Mouse (Mus musculus) megakaryocyte, adult 5-6 weeks (primary cell): ENCODE data around the gene Zfp691. TPM values are rescaled to one million over a fixed set of nuclear protein-coding genes. Genes with fewer than 3 reads are reported as not detected.

ENCODE experiments used
- ATAC-seq: 2 replicates; pipeline ENCODE4 v1.8.0; 2016; ENCODE audit warnings: mild to moderate bottlenecking, inconsistent platforms; ENCODE audit not compliant: poor library complexity, severe bottlenecking
- total RNA-seq, 2 experiments: library from RNA; stranded (forward) in 1 of 2; stranded (reverse) in 1 of 2; fragments of 153-499, 151-499 nt in 1 of 2; fragments of 221-1000, 200-1000 nt in 1 of 2; gene quantifications; 2 replicates each; pipeline versions ENCODE4 v1.2.3 to v1.2.4; 2015 to 2017

Zfp691 gene
- 7.0 and 10.2 TPM in 2 replicates for total RNA-seq (2015)
- total RNA-seq (2017): 1.9 and 4.5 TPM in 2 replicates

- ATAC-seq: peak; percentile 97
These were observed at the start of gene Zfp691 for GRCm38 (mm10) chr4:119173851-119174453. Zfp691 (minus strand) TSS chr4:119174195.

DNA sequence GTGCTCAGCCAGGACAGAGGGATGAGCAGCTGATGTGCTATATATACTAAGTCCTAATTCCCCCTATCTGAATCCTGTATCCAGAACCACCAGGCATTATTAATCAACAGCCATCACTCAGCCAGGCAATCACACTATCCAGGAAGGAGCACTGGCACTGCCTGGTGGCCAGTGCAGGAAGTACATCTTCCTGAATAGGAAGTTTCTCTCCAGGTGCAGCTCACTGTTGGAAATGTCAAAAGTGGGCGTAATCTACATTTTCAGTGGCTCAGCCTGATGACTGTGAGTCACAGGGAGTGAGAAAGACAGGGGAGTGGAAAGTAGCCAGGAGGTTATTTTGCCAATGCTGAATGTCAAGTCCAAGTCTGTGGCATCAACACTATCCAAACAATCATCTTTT lies 49.7 kb upstream of the Zfp691 start:
- peak; percentile 85 for ATAC-seq

- no peak; the same call in 1 of the 2 replicates for ATAC-seq
These were observed 44.2 kb upstream of the Zfp691 start, which contains the start of gene Tmem269 for GRCm38 (mm10) chr4:119218169-119218568. Tmem269 (minus strand) TSS chr4:119218217.

GRCm38 (mm10) chr4:119216667-119217066 lies 42.7 kb upstream of the Zfp691 start:
- no peak for ATAC-seq

GRCm38 (mm10) chr4:119204672-119205071 lies 30.7 kb upstream of the Zfp691 start:
- ATAC-seq: peak; percentile 67

DNA sequence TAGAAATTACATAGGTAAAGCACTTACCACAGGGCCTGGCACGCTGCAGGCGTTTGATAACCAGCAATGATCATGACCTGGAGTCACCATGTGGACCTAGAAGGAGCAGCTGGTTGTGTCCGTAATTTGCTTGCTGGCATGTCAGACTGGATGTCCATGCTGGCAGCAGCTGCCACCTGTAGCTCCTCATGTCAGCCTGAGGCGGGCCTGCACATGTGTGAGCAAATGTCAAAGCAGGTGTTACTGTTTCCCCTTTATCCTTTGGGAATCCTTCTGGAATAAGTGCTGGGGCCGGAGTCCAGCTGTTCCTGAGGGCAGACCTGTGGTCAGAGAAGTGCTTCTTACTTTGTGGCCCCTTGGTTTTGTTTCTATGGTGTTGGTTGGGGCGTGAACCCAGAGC lies 24.1 kb upstream of the Zfp691 start:
- ATAC-seq: no peak

DNA sequence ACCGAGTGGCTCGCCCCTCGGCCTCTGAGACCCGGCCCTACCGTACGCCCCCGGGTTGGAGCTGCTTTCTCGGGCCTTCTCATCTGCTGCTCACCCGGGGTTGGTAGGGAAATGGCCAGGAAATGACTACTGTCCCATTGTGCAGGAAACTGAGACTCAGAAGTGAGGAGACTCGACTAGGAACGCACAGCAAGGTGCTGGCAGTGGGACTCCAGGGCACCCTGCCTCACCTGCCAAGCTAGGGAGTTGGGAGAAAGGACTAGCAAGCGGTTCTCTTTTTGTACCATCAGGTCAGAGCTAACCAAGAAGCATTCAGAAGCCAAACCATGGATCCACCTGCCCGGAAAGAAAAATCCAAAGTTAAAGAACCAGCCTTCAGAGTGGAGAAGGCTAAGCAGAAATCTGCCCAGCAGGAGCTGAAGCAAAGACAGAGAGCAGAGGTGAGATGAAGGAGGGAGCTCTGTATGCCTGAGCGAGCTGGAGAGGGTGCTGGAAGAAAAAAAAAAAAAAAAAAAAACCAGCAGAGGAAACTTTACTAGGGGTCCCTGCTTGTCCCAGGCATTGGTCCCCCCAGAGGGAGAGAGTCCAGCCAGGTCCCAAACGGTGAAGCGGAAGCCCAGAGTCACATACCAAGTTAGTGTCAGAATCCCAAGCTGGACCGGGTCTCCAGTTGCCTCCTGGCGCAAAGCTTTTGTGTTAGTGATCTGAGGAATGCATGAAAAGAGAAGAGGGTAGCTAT lies 21.8 kb upstream of the Zfp691 start:
- ATAC-seq: peak; percentile 19

DNA sequence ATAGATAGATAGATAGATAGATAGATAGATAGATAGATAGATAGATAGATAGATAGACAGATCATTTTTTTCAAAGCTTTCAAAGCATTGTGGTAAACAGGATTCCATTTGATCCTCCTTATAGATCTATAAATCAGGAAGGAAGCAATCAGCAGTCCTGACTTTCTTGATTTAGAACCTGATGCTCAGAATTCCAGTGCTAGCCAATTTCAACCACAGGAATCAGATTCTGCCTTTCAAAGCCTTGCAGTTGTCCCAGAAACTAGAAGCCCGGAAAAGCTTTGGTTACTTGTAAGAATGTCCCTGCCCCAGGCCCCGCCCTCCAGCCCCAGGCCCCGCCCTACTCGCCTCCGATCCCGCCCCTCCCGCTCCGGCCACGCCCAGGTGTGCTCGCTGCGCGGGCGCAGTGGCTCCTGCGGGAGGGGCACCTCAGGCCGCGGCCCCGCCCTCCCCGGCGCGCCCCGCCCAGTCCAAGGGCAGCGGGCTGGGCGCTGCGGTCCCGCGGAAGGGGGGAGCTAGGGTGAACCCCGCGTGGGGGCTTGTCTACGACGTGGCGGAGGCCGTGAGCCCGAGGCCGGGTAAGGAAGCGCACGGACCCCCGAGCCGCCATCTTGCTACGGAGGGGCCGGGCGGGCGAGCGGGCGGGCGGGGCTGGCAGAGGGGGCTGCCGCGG lies 21.1 kb upstream of the Zfp691 start, which contains the start of gene Svbp:
Gene Svbp (plus strand): TSS at position 398 of the 673 bp plus-strand sequence.
- peak; percentile 95 for ATAC-seq

GRCm38 (mm10) chr4:119192757-119193156 lies 18.8 kb upstream of the Zfp691 start:
- no peak for ATAC-seq

DNA sequence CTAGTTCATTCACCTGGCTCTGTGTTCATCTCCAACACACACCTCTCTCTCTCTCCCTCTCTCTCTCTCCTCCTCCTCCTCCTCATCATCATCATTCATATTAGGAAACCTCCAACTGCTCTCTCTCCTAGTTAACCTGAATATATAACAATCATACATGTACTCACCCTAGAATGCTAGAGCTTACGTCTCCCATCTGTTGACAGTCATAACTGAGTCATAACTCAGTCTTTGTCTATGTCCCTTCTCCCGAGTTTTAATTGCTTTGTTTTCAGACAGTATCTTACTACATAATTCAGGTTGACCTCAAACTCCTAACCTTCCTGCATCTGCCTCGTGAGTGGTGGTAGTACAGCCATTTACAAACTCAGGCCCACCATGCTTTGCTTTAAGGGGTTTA lies 17.3 kb upstream of the Zfp691 start:
- ATAC-seq: no peak

DNA sequence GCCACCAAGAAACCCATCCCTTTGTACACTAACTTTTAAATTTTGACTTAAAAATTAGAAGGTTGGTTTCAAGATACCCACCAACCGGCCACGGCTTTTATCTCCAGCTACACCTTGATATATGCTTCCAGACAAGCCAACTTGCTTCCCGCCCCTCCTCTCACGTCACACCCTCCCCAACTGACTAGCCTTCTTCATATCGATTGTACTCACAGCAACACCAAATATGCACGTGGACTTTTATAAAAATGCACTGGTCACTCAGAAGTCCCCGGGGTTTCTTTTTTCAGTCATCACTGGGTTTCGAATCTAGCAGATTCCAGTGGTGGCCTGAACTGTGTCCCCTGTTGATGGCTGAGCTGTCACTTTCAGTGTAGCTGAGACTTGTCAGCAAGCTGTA lies 16.6 kb upstream of the Zfp691 start:
- ATAC-seq: no peak

- no peak for ATAC-seq
These were observed 15.9 kb upstream of the Zfp691 start, which contains the start of gene Ermap for GRCm38 (mm10) chr4:119189864-119190263. Ermap (minus strand) TSS chr4:119190011.

DNA sequence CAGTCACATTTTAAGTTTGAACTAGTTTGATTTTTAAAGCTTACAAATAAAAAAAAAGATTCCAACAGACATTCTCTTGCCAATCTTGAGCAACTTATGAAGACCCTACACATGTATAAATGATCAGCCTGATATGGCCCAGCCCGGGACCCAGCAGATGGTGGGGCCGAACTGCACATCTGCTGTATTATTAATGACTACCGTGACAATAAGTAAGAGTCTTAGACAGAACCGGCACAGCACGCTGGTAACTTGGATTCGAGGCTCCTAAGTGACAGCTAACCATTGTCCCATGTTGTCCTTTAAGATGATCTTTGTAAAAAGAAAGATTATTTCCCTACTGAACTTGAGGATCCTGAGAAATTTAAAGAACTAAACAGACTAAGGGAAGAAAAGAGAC lies 15.4 kb upstream of the Zfp691 start:
- ATAC-seq: no peak

GRCm38 (mm10) chr4:119188060-119188785 lies 14.2 kb upstream of the Zfp691 start:
- ATAC-seq: peak; percentile 59

DNA sequence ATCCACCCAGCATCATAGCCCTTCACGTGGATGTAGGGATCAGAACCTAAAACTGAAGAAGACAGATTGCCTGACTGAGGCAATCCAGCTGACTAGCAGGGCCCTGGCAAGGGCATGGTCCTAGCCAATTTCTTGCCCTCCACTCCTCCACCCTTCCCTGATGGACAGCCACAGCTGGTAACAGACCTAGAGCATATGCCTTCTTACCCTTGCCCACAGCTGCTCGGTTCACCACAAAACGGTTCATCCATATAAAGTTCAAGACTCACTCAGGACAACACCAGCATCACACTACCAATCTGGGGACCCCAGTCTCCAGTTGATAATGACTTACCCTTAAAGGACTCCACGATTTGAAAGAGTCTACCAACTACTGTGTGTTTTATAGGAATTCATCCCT lies 11.8 kb upstream of the Zfp691 start:
- no peak for ATAC-seq

DNA sequence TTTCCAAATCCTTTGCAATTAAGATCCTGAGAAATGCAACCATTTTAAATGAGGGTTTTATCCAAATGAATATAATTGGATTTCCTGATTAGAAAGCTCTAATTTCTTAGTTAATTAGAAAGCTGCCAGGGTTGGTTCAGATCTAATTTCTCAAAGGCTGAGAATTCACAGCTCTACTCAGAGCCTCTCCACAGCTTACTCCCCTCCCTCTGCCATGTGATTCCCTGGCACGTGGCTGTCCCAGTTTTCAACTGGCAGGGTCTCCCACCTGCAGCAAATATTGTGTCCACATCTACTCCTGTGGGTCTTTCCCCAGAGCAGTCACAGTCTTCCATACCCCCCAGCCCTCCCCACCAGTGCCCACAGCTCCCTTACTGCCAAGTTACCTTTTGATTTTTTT lies 9.5 kb upstream of the Zfp691 start:
- ATAC-seq: no peak

DNA sequence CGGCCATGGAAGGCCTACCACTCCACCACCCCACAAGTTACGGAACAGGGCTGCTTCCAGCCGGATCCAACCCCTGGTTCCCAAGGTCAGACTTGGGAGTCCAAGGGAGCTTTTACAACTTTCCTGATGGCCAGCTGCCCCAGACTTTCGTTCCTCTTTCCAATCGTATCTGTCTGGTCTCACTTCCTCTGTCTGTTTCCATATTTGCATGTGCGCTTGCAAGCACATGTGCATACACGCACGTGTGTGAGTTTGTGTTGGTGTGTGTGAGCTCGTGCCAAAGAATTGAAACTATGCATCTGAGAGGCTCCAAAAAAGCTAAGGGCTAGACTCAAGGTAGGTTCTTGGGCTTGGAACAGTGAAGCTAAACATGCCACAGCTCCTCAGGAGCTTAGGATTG lies 7.5 kb upstream of the Zfp691 start:
- ATAC-seq: peak; percentile 83

DNA sequence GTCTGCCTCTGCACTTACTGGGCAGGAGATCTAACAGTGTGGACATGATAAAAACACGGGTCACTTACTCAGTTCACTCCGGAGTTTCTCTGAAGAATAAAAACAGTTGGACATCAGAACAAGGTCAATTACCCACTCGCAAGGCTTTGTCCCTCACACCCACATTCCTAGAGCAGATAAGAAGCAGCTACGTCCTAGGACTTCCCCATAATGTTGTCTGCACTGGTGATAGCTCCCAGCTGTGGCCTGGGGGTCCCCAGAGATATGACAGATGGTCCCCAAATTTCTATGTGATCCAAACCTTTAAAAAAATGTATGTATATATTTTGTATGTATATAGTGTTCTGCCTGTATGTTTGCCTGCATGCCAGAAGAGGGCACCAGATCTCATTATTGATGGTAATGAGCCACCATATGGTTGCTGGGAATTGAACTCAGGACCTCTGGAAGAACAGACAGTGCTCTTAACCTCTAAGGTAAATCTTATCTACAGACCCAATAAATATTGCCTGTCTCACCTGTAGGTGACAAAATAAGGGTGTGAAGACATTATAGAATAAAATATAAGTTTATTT lies 6.2 kb upstream of the Zfp691 start:
- no peak for ATAC-seq

- ATAC-seq: no peak
These were observed 4.3 kb upstream of the Zfp691 start for GRCm38 (mm10) chr4:119178331-119178730.

GRCm38 (mm10) chr4:119177702-119178101 lies 3.7 kb upstream of the Zfp691 start:
- peak; percentile 4; the same call in 1 of the 2 replicates for ATAC-seq
